Mouse (Mus musculus) ES-Bruce4 (cell line): ENCODE data around the gene Ranbp17. TPM values are rescaled to one million over a fixed set of nuclear protein-coding genes. Genes with fewer than 3 reads are reported as not detected.

Experiments used
- H3K27ac ChIP-seq: 2 replicates; pipeline ENCODE4 v1.5.1; 2012; ENCODE audit warnings: low read length, inconsistent platforms; ENCODE audit not compliant: insufficient read depth
- H3K27me3 ChIP-seq: 2 replicates; pipeline ENCODE4 v1.6.1; 2012; ENCODE audit warnings: mild to moderate bottlenecking, low read length, inconsistent platforms; ENCODE audit not compliant: control insufficient read depth, poor library complexity, insufficient read depth, severe bottlenecking
- H3K36me3 ChIP-seq: 2 replicates; pipeline ENCODE4 v1.6.1; 2012; ENCODE audit warnings: inconsistent platforms, mild to moderate bottlenecking, low read length, moderate library complexity; ENCODE audit not compliant: control insufficient read depth, poor library complexity, insufficient read depth, severe bottlenecking
- H3K4me1 ChIP-seq: one replicate; pipeline ENCODE4 v1.8.1; 2011; ENCODE audit warnings: low read length; ENCODE audit not compliant: control insufficient read depth, insufficient read depth
- H3K4me3 ChIP-seq: 2 replicates; pipeline ENCODE4 v1.5.1; 2011; ENCODE audit warnings: low read depth, mild to moderate bottlenecking, low read length
- H3K9ac ChIP-seq: 2 replicates; pipeline ENCODE4 v1.6.1; 2012; ENCODE audit warnings: low read depth, mild to moderate bottlenecking, inconsistent platforms; ENCODE audit not compliant: poor library complexity, severe bottlenecking
- H3K9me3 ChIP-seq: replicated peaks from 2 replicates; pipeline ENCODE4 v1.6.1; 2012; ENCODE audit warnings: mild to moderate bottlenecking, low read length, inconsistent platforms; ENCODE audit not compliant: control insufficient read depth, poor library complexity, insufficient read depth, severe bottlenecking
- CTCF ChIP-seq: IDR thresholded peaks from one replicate; pipeline ENCODE4 v1.8.1; 2011; ENCODE audit warnings: low read depth, low read length
- EP300 ChIP-seq: IDR thresholded peaks from 2 replicates; pipeline ENCODE4 v1.6.1; 2011; ENCODE audit warnings: low read depth, low read length; ENCODE audit not compliant: insufficient read depth
- POLR2A ChIP-seq: IDR thresholded peaks from one replicate; pipeline ENCODE4 v1.8.1; 2011; ENCODE audit warnings: low read length; ENCODE audit not compliant: insufficient read depth
- polyA plus RNA-seq: library from polyadenylated mRNA; stranded (reverse); fragments of >200 nt; gene quantifications from 2 replicates; pipeline ENCODE4 v1.2.4, GENCODE M21; 2011; ENCODE audit warnings: low read depth; ENCODE audit not compliant: missing spikeins, insufficient read depth, insufficient read length

The Ranbp17 gene
- polyA plus RNA-seq, 1 experiment: 54.8 TPM

DNA sequence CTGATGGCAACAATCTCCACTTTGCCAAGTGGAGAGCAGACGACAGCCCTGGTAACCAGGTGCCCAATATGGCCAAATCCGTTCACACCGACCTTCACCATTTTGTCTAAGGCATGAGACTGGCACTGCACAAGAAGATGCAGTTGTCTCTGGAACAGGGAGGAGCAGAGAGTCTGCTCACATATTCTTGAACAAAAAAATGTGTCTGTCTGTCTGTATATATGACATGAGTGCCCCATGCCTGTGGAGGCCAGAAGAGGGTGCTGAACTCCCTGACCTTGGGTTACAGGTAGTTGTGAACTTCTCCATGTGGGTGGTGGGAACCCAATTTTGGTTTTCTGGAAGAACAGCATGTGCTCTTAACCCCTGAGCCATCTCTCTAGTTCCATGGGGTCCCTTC is 236.9 kb downstream of the Ranbp17 start, which contains the start of gene Gm12117:
Gm12117 (minus strand) TSS at position 101 of the 400 bp plus-strand sequence.
- Histone ChIP-seq H3K9ac (no peak within 1 kb of the TSS), H3K27me3 (no peaks in the 10 kb centered on the region), H3K4me1 (no peaks in the 10 kb centered on the region), H3K27ac (no peak within 1 kb of the TSS), H3K4me3 (no peak within 1 kb of the TSS), H3K36me3 (peaks cover 9% of the 10 kb centered on the region), H3K9me3 (no peaks in the 10 kb centered on the region)
- no peak for TF ChIP-seq CTCF
- TF ChIP-seq EP300: no peak
- TF ChIP-seq POLR2A: no peak

DNA sequence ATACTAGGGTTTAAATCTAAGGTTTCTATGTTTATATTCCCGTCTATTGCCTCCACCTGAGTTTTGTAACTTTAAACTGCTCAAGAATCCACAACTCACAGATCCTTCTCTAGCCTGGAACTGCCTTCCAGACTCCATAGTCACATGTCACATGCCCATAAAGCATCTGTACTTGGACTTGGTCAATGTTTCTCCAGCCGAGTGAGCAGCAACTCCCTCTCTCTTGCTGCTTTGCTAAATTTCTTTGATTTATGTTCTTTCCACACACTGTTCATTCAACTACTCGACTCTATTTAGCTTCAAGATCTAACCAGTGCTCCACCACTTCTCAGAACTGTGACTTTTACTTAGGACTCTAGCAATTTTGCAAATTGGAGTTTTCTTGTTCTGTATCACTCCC is 238.7 kb downstream of the Ranbp17 start:
- H3K27ac ChIP-seq: no peak overlapping the region
- peaks cover 9% of the 10 kb centered on the region; the same call in 1 of the 2 replicates for H3K36me3 ChIP-seq
- no peak overlapping the region for H3K9ac ChIP-seq
- no peaks in the 10 kb centered on the region for H3K27me3 ChIP-seq
- H3K4me1 ChIP-seq: no peaks in the 10 kb centered on the region
- no peak overlapping the region for H3K4me3 ChIP-seq
- H3K9me3 ChIP-seq: no peaks in the 10 kb centered on the region
- no peak for TF ChIP-seq EP300
- no peak for TF ChIP-seq CTCF
- no peak for TF ChIP-seq POLR2A

DNA sequence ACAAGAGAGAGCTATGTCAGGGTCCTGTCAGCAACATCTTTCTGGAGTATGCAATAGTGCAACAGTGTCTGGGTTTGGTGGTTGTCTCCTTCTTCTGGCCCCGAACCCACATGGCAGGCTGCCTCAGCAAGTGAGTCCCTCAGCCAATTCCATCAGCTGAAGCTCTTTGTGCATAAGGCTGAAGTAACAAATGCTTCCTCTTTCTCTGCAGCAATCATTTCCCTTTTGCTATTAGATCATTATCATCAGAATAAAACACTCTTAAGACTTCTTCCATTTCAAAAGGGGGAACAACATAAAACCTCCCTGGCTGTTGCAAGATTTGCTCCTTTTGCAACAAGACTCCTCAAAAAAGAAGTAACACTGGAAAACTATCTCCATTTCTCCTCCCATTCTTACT is 239.3 kb downstream of the Ranbp17 start:
- no peaks in the 10 kb centered on the region for H3K9me3 ChIP-seq
- TF ChIP-seq EP300: no peak
- no peak for TF ChIP-seq POLR2A
- no peak for TF ChIP-seq CTCF
- H3K36me3 ChIP-seq: peaks cover 9% of the 10 kb centered on the region; the same call in 1 of the 2 replicates
- H3K27me3 ChIP-seq: no peaks in the 10 kb centered on the region
- H3K27ac ChIP-seq: no peak overlapping the region
- H3K4me3 ChIP-seq: no peak overlapping the region
- H3K4me1 ChIP-seq: no peaks in the 10 kb centered on the region
- no peak overlapping the region for H3K9ac ChIP-seq

DNA sequence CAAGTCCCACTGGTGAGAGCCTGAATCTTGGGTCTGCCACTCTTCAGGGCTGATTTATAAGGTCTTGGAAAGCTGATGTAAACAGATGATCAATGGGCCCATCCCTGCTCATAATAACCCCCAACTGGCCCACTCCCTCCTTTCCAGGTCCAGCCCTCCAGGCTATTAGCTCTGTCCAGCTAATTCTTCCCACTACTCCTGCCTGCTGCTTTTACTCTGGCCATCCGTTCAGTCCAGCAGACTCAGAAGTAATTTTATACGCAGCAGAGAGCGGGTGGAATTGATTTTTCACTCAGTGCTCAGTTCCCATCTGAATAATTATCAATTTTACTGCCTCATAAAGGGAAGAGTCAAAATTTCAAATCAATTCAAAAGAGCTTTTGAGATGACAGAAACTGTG is 273.3 kb downstream of the Ranbp17 start:
- Histone ChIP-seq H3K27me3 (no peaks in the 10 kb centered on the region), H3K27ac (no peak overlapping the region), H3K9ac (no peak overlapping the region), H3K4me3 (no peak overlapping the region), H3K4me1 (no peaks in the 10 kb centered on the region), H3K36me3 (peaks cover 7% of the 10 kb centered on the region), H3K9me3 (no peaks in the 10 kb centered on the region)
- TF ChIP-seq EP300: no peak
- TF ChIP-seq CTCF: no peak

DNA sequence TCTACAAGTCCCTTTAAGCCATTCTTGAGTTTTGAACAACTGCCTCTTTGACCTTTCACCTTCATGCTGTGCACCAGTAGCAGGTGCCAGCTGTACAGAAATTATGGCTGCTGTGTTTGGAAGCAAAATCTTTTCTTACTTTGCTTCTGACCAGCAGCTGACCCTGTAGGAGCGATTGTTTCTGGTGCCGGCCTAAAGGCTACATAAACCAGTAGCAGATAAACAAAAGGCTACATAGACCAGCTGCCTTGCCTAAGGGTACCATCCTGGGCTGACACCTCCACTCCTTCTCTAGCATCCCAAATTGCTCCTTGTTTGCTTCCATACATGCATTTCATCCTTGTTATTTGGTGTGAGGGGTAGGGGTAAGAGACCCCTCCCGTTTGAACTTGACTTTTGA is 279.4 kb downstream of the Ranbp17 start:
- no peak overlapping the region for H3K4me3 ChIP-seq
- no peaks in the 10 kb centered on the region for H3K27me3 ChIP-seq
- no peak overlapping the region for H3K9ac ChIP-seq
- no peaks in the 10 kb centered on the region; the same call in none of the 2 replicates for H3K36me3 ChIP-seq
- H3K4me1 ChIP-seq: no peaks in the 10 kb centered on the region
- H3K27ac ChIP-seq: no peak overlapping the region
- TF ChIP-seq POLR2A (no peak), EP300 (no peak), CTCF (no peak)
- no peaks in the 10 kb centered on the region for H3K9me3 ChIP-seq

DNA sequence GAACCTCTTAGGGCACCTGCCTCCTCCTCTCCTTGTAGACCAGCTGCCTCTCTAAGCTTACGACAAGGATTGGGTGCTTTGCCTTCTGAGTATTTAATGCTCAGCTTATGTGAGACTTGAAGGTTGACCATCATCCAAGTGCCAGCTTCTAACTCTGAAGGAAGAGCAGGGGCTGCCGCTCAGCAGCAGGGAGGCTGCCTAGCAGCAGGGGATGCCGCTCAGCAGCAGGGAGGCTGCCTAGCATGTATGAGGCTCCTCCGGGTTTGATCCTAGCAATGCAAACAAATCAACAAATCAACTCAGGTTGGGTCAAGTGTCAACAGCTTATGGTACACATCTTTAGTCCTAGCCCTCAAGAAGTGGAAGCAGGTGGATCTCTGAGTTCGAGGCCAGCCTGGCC is 281.5 kb downstream of the Ranbp17 start:
- no peaks in the 10 kb centered on the region for H3K4me1 ChIP-seq
- H3K9me3 ChIP-seq: no peaks in the 10 kb centered on the region
- no peak overlapping the region for H3K9ac ChIP-seq
- H3K4me3 ChIP-seq: no peak overlapping the region
- H3K27me3 ChIP-seq: no peaks in the 10 kb centered on the region
- TF ChIP-seq POLR2A (no peak), CTCF (no peak), EP300 (no peak)
- no peaks in the 10 kb centered on the region; the same call in 1 of the 2 replicates for H3K36me3 ChIP-seq
- H3K27ac ChIP-seq: no peak overlapping the region
